Comparison of ENCODE assay signal across 8 mouse cellular contexts in the genomic region with DNA sequence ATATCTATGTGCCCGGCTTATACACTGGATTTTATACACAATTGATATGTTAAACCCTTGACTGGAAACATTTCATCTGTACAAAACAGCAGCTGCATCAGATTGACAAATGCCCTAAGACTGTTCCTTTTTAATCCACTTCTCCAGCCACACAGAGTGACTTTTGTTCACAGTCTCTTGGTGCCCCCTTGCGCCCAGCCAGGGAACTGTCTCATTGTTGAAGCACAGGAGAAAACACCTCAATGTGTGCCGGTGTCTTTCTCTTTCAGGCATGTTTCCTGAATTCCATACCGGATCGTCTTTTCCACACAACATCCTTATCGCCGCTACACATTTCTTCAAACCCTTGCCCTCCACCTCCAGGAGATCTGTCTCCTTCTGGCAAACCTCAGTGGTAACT. TPM values are rescaled to one million over a fixed set of nuclear protein-coding genes. Genes with fewer than 3 reads are reported as not detected.
DNase-seq lines count a peak whose midpoint lies in the region; ATAC-seq lines count a peak whose summit lies in the region.
"Had no signal": no experiment of that assay in that cellular context is flagged by ENCODE, and none has a peak within 500 bp of the region (broad histone marks: within the 10 kb centered on the region; RNA-seq: fewer than 3 reads in every experiment).

No protein-coding gene starts in this region.

- intact Hi-C loops in heart, postnatal 14 days (cut with DNase I) = loop anchor here (2.0 to 5.0 kb wide), 4 partner anchors 68 to 323 kb away; partner anchors contain the start of genes Arrb2 and Camta2

- 0 out of 2 replicates have a peak overlapping the region, but pooled peaks have one; percentile 3 for H3K4me2 ChIP-seq in embryonic facial prominence, embryonic 12.5 days (replicated peaks)
- no peak overlapping the region for H3K4me2 ChIP-seq in midbrain, embryonic 11.5 days
- H3K4me2 ChIP-seq: midbrain, embryonic 12.5 days had no signal

- ATAC-seq in embryonic facial prominence, embryonic 12.5 days (ENCODE audit: insufficient number of reproducible peaks, insufficient read depth, low FRiP score, low TSS enrichment) = no peak
- ATAC-seq in midbrain, embryonic 11.5 days (ENCODE audit: low FRiP score) = 0 out of 2 replicates have a peak, but pooled peaks have one; percentile 35

- H3K27ac ChIP-seq in embryonic facial prominence, embryonic 12.5 days = no peak overlapping the region
- no peak overlapping the region for H3K27ac ChIP-seq in midbrain, embryonic 11.5 days (ENCODE audit: low read depth, low read length)
- H3K27ac ChIP-seq: midbrain, embryonic 12.5 days had no signal

- no peaks in the 10 kb centered on the region for H3K27me3 ChIP-seq in embryonic facial prominence, embryonic 12.5 days
- no peaks in the 10 kb centered on the region for H3K27me3 ChIP-seq in midbrain, embryonic 11.5 days (ENCODE audit: control insufficient read depth, insufficient read depth, low read length)
- H3K27me3 ChIP-seq: midbrain, embryonic 12.5 days had no signal

- 7% methylated on average over 7 of the region's 7 CpGs for WGBS in embryonic facial prominence, embryonic 12.5 days
- 12% methylated on average over 7 of the region's 7 CpGs for WGBS in midbrain, embryonic 11.5 days

- DNase-seq in MEL-GATA-1-ER (ENCODE audit: extremely low read depth, low read depth) = peak; percentile 23
- peak; percentile 87 for DNase-seq in adrenal gland, postnatal 25 days
- peak; percentile 83 to 90 for DNase-seq in heart, postnatal 14 days
- DNase-seq in layer of hippocampus, postnatal 36 days = peak; percentile 74 to 81
- peak; percentile 98 for DNase-seq in midbrain, embryonic 11.5 days (ENCODE audit: low spot score, missing footprints)
- DNase-seq in skeletal muscle tissue, adult 2 months (ENCODE audit: low read depth, low spot score) = peak; percentile 58

- no peaks in the 10 kb centered on the region for H3K4me1 ChIP-seq in embryonic facial prominence, embryonic 12.5 days
- H3K4me1 ChIP-seq in midbrain, embryonic 11.5 days (ENCODE audit: control insufficient read depth, insufficient read depth, low read length) = no peaks in the 10 kb centered on the region

- no peak overlapping the region for H3K9ac ChIP-seq in embryonic facial prominence, embryonic 12.5 days
- H3K9ac ChIP-seq in midbrain, embryonic 11.5 days (ENCODE audit: low read length) = no peak overlapping the region

- H3K36me3 ChIP-seq in embryonic facial prominence, embryonic 12.5 days = no peaks in the 10 kb centered on the region
- no peaks in the 10 kb centered on the region for H3K36me3 ChIP-seq in midbrain, embryonic 11.5 days (ENCODE audit: control insufficient read depth, insufficient read depth, low read length)
- H3K36me3 ChIP-seq: midbrain, embryonic 12.5 days had no signal

- no peak overlapping the region for H3K4me3 ChIP-seq in embryonic facial prominence, embryonic 12.5 days
- no peak overlapping the region for H3K4me3 ChIP-seq in midbrain, embryonic 11.5 days (ENCODE audit: low read depth, low read length)
- H3K4me3 ChIP-seq: midbrain, embryonic 12.5 days had no signal

- no peaks in the 10 kb centered on the region for H3K9me3 ChIP-seq in embryonic facial prominence, embryonic 12.5 days
- H3K9me3 ChIP-seq in midbrain, embryonic 11.5 days (ENCODE audit: control insufficient read depth, low read length) = no peaks in the 10 kb centered on the region
- H3K9me3 ChIP-seq: midbrain, embryonic 12.5 days had no signal

RNA-seq across cellular contexts. Expression of gene Zfp3, which starts 8.4 kb away (rescaled TPM):
- 10.8 and 13.4 TPM in 2 replicates for total RNA-seq in adrenal gland, postnatal 25 days (2021)
- 6.8 and 7.5 TPM in 2 replicates for polyA plus RNA-seq in embryonic facial prominence, embryonic 12.5 days (2016; fragmentation: Nextera tagmentation; extraction: Ambion mirVana)
- 1 to 10 TPM; 8.3 to 8.7 TPM for total RNA-seq in heart, postnatal 14 days (2021)
- 10 to 100 TPM; 21.9 to 23.2 TPM for total RNA-seq in layer of hippocampus, postnatal 36 days (2021)
- polyA plus RNA-seq in midbrain, embryonic 11.5 days (2014; fragmentation: Nextera tagmentation; extraction: Ambion mirVana) = 10.2 and 11.0 TPM in 2 replicates

RNA-seq across cellular contexts. Expression of gene Kif1c, which starts 55.3 kb away (rescaled TPM):
- 173 and 182 TPM in 2 replicates for total RNA-seq in adrenal gland, postnatal 25 days (2021)
- polyA plus RNA-seq in embryonic facial prominence, embryonic 12.5 days (2016; fragmentation: Nextera tagmentation; extraction: Ambion mirVana) = 2.8 and 3.0 TPM in 2 replicates
- 100 to 1,000 TPM; 322 to 323 TPM for total RNA-seq in heart, postnatal 14 days (2021)
- 10 to 100 TPM; 75.2 to 83.8 TPM for total RNA-seq in layer of hippocampus, postnatal 36 days (2021)
- 6.1 and 7.1 TPM in 2 replicates for polyA plus RNA-seq in midbrain, embryonic 11.5 days (2014; fragmentation: Nextera tagmentation; extraction: Ambion mirVana)

RNA-seq across cellular contexts. Expression of gene Inca1, which starts 55.7 kb away (rescaled TPM):
- total RNA-seq in adrenal gland, postnatal 25 days (2021) = 9.1 and 12.2 TPM in 2 replicates
- polyA plus RNA-seq in embryonic facial prominence, embryonic 12.5 days (2016; fragmentation: Nextera tagmentation; extraction: Ambion mirVana) = 1.1 and 1.6 TPM in 2 replicates
- total RNA-seq in heart, postnatal 14 days (2021) = 1 to 10 TPM; 3.0 to 4.7 TPM
- total RNA-seq in layer of hippocampus, postnatal 36 days (2021) = 1 to 10 TPM; 3.0 to 3.5 TPM
- 1.3 TPM in 2 replicates for polyA plus RNA-seq in midbrain, embryonic 11.5 days (2014; fragmentation: Nextera tagmentation; extraction: Ambion mirVana)

RNA-seq across cellular contexts. Expression of gene Scimp, which starts 56.7 kb away (rescaled TPM):
- 0.79 and 0.90 TPM in 2 replicates for total RNA-seq in adrenal gland, postnatal 25 days (2021)
- not detected in 2 replicates for polyA plus RNA-seq in embryonic facial prominence, embryonic 12.5 days (2016; fragmentation: Nextera tagmentation; extraction: Ambion mirVana)
- total RNA-seq in heart, postnatal 14 days (2021) = under 1 TPM; 0.29 to 0.55 TPM
- total RNA-seq in layer of hippocampus, postnatal 36 days (2021) = not detected
- not detected in 2 replicates for polyA plus RNA-seq in midbrain, embryonic 11.5 days (2014; fragmentation: Nextera tagmentation; extraction: Ambion mirVana)
- polyA plus RNA-seq: midbrain, embryonic 12.5 days had no signal

Comparison
In these comparisons a context has a peak if more than half of its experiments do, and no peak if none do; other contexts are left out.
1. DNase-seq: peak in every context shown above with its lines; median percentile 98 in midbrain, embryonic 11.5 days; 87 in adrenal gland, postnatal 25 days; 86 in heart, postnatal 14 days; 78 in layer of hippocampus, postnatal 36 days; 58 in skeletal muscle tissue, adult 2 months; 23 in MEL-GATA-1-ER.